Mouse (Mus musculus) brain, embryonic 14.5 days (tissue): Measurements from ENCODE around the gene Ccnc.
A peak's percentile ranks its signal among the peaks of the same experiment; 100 is the strongest.

Experiments used
- CTCF ChIP-seq: fragments of 200-500 bp; IDR thresholded peaks from 2 replicates; pipeline ENCODE4 v1.5.1; 2012; ENCODE audit warnings: inconsistent platforms, mild to moderate bottlenecking, moderate library complexity, borderline replicate concordance; ENCODE audit not compliant: insufficient read depth, insufficient read length; ENCODE audit errors: extremely low read depth
- POLR2A ChIP-seq: fragments of 200-500 bp; IDR thresholded peaks from 2 replicates; pipeline ENCODE4 v1.6.1; 2012; ENCODE audit warnings: mild to moderate bottlenecking, inconsistent platforms, borderline replicate concordance; ENCODE audit not compliant: poor library complexity, insufficient read depth, insufficient read length, severe bottlenecking; ENCODE audit errors: extremely low read depth

GRCm38 (mm10) chr4:21726912-21727614, 438 bp upstream of the Ccnc start:
- TF ChIP-seq CTCF = peak; percentile 59; the same call in 1 of the 2 replicates
- no peak for TF ChIP-seq POLR2A
